Mouse (Mus musculus): ENCODE measurements around the gene Ccl17.
"Not testable (repeated sequence)": the region's sequence is repeated elsewhere in the genome, so short reads cannot be mapped to it uniquely, and the experiment has no call there.

Ccl17 gene

DNA sequence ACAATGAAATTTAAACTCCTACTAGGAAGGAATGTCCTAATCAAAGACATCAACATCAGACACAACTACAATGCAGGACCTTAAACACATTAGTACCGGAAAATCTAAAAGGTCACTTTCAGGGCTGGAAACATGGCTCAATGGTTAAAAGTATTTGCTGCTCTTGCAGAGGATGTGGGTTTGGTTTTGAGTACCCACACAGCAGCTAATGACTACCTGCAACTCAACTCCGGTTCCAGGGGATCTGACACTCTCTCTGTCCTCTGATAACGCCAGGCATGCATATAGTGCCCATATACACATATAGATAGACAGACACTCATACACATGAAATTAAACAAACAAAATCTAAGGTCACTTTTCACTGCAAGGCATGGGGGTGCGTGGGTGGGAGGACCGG, 16.0 kb downstream of the Ccl17 start:
- no peak for DNase-seq (ENCODE audit: low spot score)

DNA sequence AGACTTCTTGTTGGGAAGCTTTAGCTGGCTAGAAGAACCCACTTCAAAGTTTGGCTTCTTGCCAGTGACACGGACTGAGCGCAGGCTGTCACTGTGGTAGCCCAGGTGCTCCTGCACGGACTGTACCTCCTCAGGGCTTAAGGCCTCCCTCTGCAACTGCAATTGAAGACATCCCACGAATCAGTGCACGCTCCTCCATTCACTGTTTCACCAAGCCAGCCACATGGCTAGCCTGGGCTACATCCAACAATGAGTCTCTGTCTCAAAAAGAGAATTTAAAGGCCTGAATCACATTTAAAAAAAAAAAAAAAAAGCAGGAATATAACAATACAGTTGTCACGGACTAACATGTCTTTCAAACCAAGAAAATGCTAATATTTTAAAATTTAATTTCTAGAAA, 18.0 kb downstream of the Ccl17 start:
- DNase-seq (ENCODE audit: low spot score) = no peak

DNA sequence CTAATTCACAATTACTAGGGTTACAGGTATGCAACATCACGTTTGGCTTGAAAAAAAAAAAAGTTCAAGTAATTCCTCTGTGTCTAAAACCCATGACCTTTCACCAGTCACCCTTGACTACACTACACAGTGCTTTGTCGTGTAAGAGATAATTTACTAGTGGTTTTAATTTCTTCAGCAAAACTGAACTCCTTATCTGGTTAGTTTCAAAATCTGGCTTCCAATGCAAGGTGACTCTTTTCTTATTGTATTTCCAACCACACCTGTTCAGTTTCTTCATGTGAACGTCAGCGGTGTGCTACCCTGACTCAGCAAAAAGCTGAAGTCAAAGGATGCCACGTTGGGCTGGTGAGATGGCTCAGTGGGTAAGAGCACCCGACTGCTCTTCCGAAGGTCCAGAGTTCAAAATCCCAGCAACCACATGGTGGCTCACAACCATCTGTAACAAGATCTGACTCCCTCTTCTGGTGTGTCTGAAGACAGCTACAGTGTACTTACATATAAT, 23.7 kb downstream of the Ccl17 start:
- DNase-seq (ENCODE audit: low spot score) = not testable (repeated sequence)

GRCm38 (mm10) chr8:94835751-94836150, 25.5 kb downstream of the Ccl17 start:
- not testable (repeated sequence) for DNase-seq (ENCODE audit: low spot score)

- no peak for DNase-seq (ENCODE audit: low spot score)
Observed at GRCm38 (mm10) chr8:94836456-94837240, 26.4 kb downstream of the Ccl17 start.

DNA sequence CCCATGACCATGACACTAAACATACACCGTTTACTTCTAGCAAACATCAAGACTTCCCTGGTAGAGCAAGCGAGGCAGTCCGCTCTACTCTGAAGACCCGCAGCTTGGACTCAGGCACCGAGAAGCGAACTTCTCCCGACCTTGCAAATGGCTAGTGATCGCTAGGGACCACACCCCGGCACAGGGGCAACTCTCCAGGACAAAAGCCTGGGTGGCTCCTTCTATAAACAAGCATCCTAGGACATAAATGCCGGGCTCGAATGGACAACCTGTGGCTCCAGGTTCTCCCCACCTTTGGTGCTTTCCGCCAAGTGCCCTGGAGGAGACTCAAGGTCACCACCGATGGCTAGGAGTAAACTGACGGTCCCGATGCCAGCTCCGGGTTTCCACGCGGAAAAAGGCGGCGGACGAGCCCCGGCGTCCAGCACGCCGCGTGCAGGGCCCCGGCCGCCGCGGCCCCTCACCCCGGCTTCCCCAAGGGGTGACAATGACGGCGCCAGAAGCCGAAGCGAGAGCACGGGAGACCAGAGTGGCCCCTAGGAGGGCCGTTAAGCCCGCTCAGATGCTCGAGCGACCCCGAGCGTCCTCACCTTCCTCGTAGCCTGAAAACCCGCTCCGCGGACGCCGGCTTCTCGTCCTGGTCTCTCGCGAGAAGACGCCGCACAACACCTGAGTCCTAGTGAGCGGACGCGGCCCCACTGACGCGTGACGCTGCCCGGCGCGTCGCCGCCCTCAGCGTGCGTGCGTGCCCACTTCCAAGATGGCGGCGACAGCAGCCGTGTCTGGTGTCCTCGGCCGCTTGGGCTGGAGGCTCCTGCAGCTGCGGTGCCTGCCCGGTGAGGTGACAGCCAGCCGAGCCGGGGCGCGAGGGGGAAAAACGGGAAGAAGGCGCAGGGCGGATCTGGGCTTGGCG, 27.7 kb downstream of the Ccl17 start, which contains the start of the genes Coq9 and Ciapin1:
Gene Coq9 (plus strand): TSS at position 660 of the 913 bp plus-strand sequence.
Gene Ciapin1 (minus strand): TSS at position 697 of the 913 bp plus-strand sequence.
- DNase-seq (ENCODE audit: low spot score) = peak; percentile 97

GRCm38 (mm10) chr8:94838600-94838999, 28.3 kb downstream of the Ccl17 start:
- DNase-seq (ENCODE audit: low spot score) = peak; percentile 50

- no peak for DNase-seq (ENCODE audit: low spot score)
Observed at GRCm38 (mm10) chr8:94841183-94841582, 30.9 kb downstream of the Ccl17 start.

DNA sequence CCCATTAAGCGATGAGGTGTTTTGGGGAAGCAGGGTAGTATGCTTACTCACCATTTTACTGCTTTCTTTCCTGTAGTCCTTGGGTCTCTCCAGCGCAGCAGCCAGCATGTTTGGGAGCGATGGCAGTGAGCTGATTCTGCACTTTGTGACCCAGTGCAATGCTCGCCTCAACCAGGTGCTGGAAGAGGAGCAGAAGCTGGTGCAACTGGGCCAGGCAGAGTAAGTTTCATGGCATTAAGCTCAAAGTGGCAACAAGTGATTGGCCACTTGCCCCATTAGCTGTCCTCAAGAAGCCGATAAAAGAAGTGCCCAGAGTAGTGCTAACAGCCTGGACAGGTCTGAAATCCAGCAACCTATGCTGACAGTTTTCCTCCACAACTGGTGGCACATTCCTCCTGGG, 39.8 kb downstream of the Ccl17 start:
- DNase-seq (ENCODE audit: low spot score) = no peak

GRCm38 (mm10) chr8:94854761-94855160, 44.5 kb downstream of the Ccl17 start:
- not testable (repeated sequence) for DNase-seq (ENCODE audit: low spot score)

DNA sequence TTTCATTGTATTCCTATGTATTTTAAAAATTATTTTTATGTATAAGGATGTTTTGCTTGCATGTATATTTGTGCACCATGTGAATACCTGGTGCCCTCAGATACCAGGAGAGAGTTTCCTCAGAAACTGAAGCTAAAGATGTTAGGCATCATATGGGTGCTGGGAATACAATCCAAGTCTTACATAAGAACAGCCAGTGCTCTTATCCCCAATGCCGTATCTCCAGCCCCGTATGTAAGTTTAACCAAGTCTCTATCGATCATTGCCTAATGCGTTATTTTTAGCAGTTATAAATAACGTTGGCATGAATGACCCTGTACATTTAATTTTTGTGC, 46.7 kb downstream of the Ccl17 start:
- DNase-seq (ENCODE audit: low spot score) = no peak

DNA sequence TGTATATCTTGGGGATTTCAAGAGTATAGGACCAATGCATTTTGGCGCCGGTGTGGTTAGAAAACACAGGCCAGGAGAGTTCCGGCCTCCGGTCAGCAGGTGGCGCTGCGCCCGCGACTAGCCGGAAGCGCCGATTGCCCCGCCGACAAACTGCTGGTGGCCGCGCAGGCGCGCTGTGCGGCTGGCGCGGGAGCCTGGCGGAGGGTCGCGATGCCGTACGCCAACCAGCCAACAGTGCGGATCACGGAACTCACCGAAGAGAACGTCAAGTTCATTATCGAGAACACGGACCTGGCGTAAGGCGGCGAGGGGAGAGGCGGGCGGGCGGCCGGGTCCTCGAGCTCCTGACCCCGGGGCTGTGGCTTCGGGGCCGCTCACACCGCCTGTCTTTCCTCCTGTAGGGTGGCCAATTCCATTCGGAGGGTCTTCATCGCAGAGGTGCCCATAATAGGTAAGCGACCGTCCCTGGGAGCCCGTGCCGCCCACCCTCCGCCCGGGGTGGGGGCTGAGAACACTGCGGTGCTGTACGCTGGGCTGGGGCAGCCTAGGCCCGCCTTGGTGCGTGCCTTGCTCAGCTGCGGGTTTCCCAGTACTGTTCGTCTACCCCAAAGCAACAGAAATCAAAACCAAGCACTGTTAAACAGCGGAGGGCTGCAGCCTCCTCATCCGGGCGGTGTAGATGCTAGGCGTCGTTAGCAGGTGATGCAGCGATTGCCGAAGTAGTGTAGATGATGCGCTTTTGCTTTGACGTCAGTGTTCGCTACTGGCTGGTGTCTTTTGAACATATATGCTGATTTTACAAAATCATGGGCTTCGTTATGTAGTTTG, 47.3 kb downstream of the Ccl17 start, which contains the start of gene Polr2c:
Gene Polr2c (plus strand): TSS at position 105 of the 828 bp plus-strand sequence.
- DNase-seq (ENCODE audit: low spot score) = peak; percentile 91

DNA sequence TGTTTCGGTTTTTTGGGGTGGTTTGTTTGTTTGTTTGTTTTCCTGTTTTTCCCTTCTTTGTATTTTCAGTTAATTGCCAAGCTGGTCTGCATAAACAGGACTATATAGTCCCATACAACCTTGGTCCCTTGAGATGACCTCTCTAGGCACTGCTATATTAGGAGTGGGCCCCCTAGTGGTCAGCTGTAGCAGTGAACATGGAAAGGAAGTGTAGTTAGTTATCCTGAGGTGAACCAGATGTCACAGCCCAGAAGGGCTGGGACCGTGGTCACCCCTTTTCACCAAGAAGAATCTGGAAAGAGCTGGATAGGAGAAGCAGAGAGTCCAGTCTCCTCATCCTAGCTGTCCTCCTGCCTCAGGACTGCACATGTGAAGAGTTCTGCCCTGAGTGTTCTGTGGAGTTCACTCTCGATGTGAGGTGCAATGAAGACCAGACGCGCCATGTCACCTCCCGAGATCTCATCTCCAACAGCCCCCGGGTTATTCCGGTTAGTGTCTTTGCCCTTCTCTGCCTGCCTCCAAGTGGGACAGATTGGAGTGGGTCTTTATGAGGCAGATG, 51.2 kb downstream of the Ccl17 start:
- DNase-seq (ENCODE audit: low spot score) = peak; percentile 81

Measured in embryo, embryonic 10.5 days (tissue).